Mouse (Mus musculus): ENCODE measurements around the gene Cd96. TPM values are rescaled to one million over a fixed set of nuclear protein-coding genes. Genes with fewer than 3 reads are reported as not detected.
A peak's percentile ranks its signal among the peaks of the same experiment; 100 is the strongest.

Cd96 gene
- polyA plus RNA-seq, 1 experiment from 2014 or later, result not detected

DNA sequence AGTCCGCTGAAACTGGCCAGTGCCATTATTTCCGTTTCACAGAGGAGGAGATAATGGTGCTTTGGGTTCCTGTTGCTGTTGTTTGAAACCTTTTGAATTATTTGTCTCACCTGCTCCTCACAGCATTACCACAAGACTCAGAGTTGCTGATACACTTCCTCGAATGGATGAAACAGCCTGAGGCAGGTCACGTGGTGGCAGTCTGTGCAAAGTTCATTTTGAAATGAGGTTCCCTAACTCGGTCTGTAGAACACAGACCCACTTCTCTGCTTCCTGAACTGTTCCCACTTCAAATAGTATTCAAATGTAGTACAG is 109.2 kb downstream of the Cd96 start:
- TF ChIP-seq EP300 (IDR thresholded peaks at IDR 0.05), result no peak
- TF ChIP-seq CTCF (IDR thresholded peaks at IDR 0.05), result no peak
- no peaks in the 10 kb centered on the region for H3K9me3 ChIP-seq (ENCODE audit: low read length)
- peak; percentile 43 for DNase-seq (ENCODE audit: low spot score)
- peak overlapping the region; percentile 41; the same call in 1 of the 2 replicates for H3K9ac ChIP-seq (replicated peaks; ENCODE audit: low read depth)
- H3K27ac ChIP-seq (ENCODE audit: low read length), result no peak overlapping the region
- no peak for ATAC-seq
- no peaks in the 10 kb centered on the region; the same call in 1 of the 2 replicates for H3K4me1 ChIP-seq (ENCODE audit: insufficient read depth, low read depth, low read length)
- H3K4me2 ChIP-seq (replicated peaks; ENCODE audit: low read depth, low read length), result peak overlapping the region; percentile 76
- peak overlapping the region; percentile 47 for H3K4me3 ChIP-seq (ENCODE audit: low read depth, low read length)
- H3K27me3 ChIP-seq (replicated peaks; ENCODE audit: insufficient read depth, low read length), result no peaks in the 10 kb centered on the region
- H3K36me3 ChIP-seq (ENCODE audit: insufficient read depth, low read length), result no peaks in the 10 kb centered on the region
- WGBS, result 12% methylated on average over 5 of the region's 5 CpGs

DNA sequence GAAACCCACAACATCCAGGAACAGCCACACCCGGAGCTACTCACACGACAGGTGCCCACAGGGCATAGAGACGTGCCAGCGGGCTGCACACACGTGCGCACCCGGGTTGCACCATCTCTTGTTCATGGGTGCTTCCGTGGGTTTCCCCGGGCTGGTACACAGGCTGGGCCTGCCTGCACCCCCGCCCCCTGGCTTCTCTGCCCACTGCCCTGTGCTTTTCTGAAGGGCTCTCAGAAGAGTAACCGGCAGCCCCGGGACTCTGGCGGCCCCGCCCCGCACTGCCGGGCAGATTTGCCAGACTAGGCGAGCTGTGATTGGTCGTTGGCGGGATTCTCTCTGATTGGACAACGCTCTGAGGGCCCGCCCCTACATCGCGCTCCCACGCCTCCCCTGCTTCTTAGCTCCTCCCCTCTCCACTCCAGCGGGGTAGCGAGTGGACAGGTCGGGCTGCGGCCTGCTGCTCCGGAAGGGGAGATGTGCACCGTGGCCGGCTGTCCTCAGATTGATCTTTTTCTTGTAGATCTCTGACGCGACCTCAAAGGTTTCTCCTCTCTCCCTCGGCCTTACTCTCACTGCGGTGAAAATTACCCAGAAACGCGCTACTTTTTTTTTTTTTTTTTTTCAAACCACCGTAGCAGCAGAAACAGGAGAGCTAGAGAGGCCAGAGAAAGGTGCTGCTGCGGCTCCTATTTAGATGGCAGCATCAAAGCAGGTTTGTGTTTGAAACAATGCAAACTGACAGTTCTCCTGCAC is 109.7 kb downstream of the Cd96 start, which contains the start of gene Plcxd2:
Gene Plcxd2 (minus strand): TSS at position 66 of the 753 bp plus-strand sequence.
- H3K27me3 ChIP-seq (replicated peaks; ENCODE audit: insufficient read depth, low read length), result no peaks in the 10 kb centered on the region
- H3K4me3 ChIP-seq (ENCODE audit: low read depth, low read length), result peak within 1 kb of the TSS; percentile 47
- no peaks in the 10 kb centered on the region; the same call in 1 of the 2 replicates for H3K4me1 ChIP-seq (ENCODE audit: insufficient read depth, low read depth, low read length)
- ATAC-seq, result peak; percentile 99
- H3K36me3 ChIP-seq (ENCODE audit: insufficient read depth, low read length), result no peaks in the 10 kb centered on the region
- under 1% methylated on average over 38 of the region's 39 CpGs for WGBS
- H3K9ac ChIP-seq (replicated peaks; ENCODE audit: low read depth), result peak within 1 kb of the TSS; percentile 41
- peak within 1 kb of the TSS; percentile 76 for H3K4me2 ChIP-seq (replicated peaks; ENCODE audit: low read depth, low read length)
- H3K9me3 ChIP-seq (ENCODE audit: low read length), result no peaks in the 10 kb centered on the region
- peak; percentile 98 for DNase-seq (ENCODE audit: low spot score)
- no peak within 1 kb of the TSS for H3K27ac ChIP-seq (ENCODE audit: low read length)
- TF ChIP-seq EP300 (IDR thresholded peaks at IDR 0.05) (no peak), CTCF (IDR thresholded peaks at IDR 0.05) (no peak)

DNA sequence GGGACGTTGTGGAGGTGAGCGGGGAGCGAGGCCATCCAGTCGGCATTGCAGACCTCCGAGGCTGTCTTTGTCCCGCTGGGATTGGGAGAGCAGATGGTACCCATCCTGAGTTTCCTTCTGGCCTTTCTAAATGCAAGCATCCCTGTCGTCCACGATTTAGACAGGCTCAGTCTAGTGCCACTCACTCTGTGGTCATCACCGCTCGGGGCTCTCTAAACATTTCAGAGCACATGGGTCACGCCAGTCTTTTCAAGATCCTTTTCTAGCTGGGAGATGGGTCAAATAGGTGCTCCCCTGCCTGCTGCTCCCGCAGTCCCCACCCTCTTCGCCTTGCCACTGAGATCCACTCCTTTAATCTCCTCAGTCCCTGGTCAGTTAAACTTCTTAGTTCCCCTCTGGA is 110.3 kb downstream of the Cd96 start:
- TF ChIP-seq CTCF (IDR thresholded peaks at IDR 0.05) (no peak), EP300 (IDR thresholded peaks at IDR 0.05) (no peak)
- DNase-seq (ENCODE audit: low spot score) (peak; percentile 6), ATAC-seq (no peak; the same call in none of the 2 replicates)
- under 1% methylated on average over 13 of the region's 13 CpGs for WGBS
- Histone ChIP-seq H3K27me3 (replicated peaks; ENCODE audit: insufficient read depth, low read length) (no peaks in the 10 kb centered on the region), H3K4me1 (ENCODE audit: insufficient read depth, low read depth, low read length) (no peaks in the 10 kb centered on the region; the same call in 1 of the 2 replicates), H3K27ac (ENCODE audit: low read length) (no peak overlapping the region), H3K9me3 (ENCODE audit: low read length) (no peaks in the 10 kb centered on the region), H3K9ac (replicated peaks; ENCODE audit: low read depth) (peak overlapping the region; percentile 41; the same call in 1 of the 2 replicates), H3K4me3 (ENCODE audit: low read depth, low read length) (peak overlapping the region; percentile 47), H3K36me3 (ENCODE audit: insufficient read depth, low read length) (no peaks in the 10 kb centered on the region), H3K4me2 (replicated peaks; ENCODE audit: low read depth, low read length) (peak overlapping the region; percentile 76)

DNA sequence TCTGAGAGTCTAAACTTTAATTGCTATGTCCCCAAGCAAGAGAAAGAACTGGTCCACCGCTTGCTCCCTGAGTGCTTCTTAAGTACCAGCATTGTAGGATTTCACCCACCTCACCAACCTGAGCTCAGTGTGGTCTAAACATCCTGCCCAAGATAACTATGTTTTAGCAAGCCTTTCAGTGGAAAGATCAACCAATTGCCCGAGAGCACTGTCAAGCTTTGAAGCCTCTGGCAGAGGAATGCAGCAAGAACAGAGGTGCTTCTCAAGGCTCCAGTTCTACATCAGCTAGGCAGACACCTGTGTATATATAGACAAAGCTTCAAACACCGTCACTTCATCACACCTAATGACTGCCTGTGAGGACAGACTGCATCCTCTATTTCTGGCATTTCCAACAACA is 111.3 kb downstream of the Cd96 start:
- ATAC-seq (no peak), DNase-seq (ENCODE audit: low spot score) (no peak)
- no peaks in the 10 kb centered on the region for H3K9me3 ChIP-seq (ENCODE audit: low read length)
- H3K4me2 ChIP-seq (replicated peaks; ENCODE audit: low read depth, low read length), result no peak overlapping the region
- 48% methylated on average over 3 of the region's 3 CpGs for WGBS
- TF ChIP-seq CTCF (IDR thresholded peaks at IDR 0.05) (no peak), EP300 (IDR thresholded peaks at IDR 0.05) (no peak)
- no peak overlapping the region for H3K9ac ChIP-seq (replicated peaks; ENCODE audit: low read depth)
- no peaks in the 10 kb centered on the region for H3K36me3 ChIP-seq (ENCODE audit: insufficient read depth, low read length)
- no peak overlapping the region for H3K27ac ChIP-seq (ENCODE audit: low read length)
- no peaks in the 10 kb centered on the region for H3K27me3 ChIP-seq (replicated peaks; ENCODE audit: insufficient read depth, low read length)
- no peak overlapping the region for H3K4me3 ChIP-seq (ENCODE audit: low read depth, low read length)
- H3K4me1 ChIP-seq (ENCODE audit: insufficient read depth, low read depth, low read length), result no peaks in the 10 kb centered on the region; the same call in 1 of the 2 replicates

DNA sequence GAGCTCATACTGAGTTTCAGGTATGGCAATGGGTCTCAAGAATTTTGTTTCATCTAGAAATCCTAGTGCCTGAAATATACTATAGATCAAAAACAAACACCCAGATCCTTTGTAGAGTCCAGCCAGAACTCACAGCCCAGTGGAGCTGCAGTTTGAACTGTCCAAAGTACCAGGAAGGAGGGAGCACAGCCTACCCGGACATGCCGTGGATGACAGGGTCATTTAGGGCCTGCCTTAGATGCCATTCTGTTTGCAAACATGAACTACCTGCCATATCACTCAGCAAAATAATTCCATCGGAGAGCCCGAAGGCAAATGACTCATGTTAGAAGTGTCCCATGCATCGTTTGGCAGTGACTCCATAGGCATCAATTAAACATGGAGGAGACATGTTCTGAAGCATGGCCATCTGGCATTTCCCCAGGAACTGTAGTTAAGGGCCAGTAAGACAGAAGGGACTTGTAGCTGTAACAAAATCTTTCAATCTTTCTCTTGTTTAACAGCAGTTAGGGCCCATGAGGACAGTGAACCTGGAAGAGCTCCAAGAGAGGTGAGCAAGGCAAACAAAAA is 111.9 kb downstream of the Cd96 start:
- TF ChIP-seq CTCF (IDR thresholded peaks at IDR 0.05) (no peak), EP300 (IDR thresholded peaks at IDR 0.05) (no peak)
- Histone ChIP-seq H3K9ac (replicated peaks; ENCODE audit: low read depth) (no peak overlapping the region), H3K4me2 (replicated peaks; ENCODE audit: low read depth, low read length) (no peak overlapping the region), H3K4me3 (ENCODE audit: low read depth, low read length) (no peak overlapping the region), H3K4me1 (ENCODE audit: insufficient read depth, low read depth, low read length) (no peaks in the 10 kb centered on the region; the same call in 1 of the 2 replicates), H3K9me3 (ENCODE audit: low read length) (no peaks in the 10 kb centered on the region), H3K27me3 (replicated peaks; ENCODE audit: insufficient read depth, low read length) (no peaks in the 10 kb centered on the region), H3K36me3 (ENCODE audit: insufficient read depth, low read length) (no peaks in the 10 kb centered on the region), H3K27ac (ENCODE audit: low read length) (no peak overlapping the region)
- ATAC-seq, result no peak
- DNase-seq (ENCODE audit: low spot score), result no peak
- 66% methylated on average over 5 of the region's 5 CpGs for WGBS

DNA sequence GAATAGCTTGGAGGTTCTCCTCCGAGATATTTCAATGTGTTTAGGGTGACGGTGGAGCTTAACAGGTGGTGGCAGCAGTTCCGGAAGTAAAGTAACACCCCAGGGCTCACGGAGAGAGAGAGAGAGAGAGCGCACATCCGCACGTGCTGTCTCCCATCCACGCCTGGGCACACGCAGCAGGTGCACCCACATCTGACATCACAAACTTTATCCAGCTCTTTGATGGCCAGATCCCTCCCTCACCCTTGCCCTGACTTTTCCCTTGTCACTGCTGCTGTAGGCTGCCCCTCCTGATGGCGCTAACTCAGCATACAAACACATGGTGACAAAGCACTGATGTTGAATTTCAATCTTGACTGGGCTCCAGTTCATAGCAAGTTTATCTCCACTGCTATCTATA is 113.8 kb downstream of the Cd96 start:
- no peak overlapping the region for H3K4me2 ChIP-seq (replicated peaks; ENCODE audit: low read depth, low read length)
- TF ChIP-seq CTCF (IDR thresholded peaks at IDR 0.05) (no peak), EP300 (IDR thresholded peaks at IDR 0.05) (no peak)
- no peaks in the 10 kb centered on the region for H3K36me3 ChIP-seq (ENCODE audit: insufficient read depth, low read length)
- no peaks in the 10 kb centered on the region for H3K9me3 ChIP-seq (ENCODE audit: low read length)
- no peak for DNase-seq (ENCODE audit: low spot score)
- no peak overlapping the region for H3K9ac ChIP-seq (replicated peaks; ENCODE audit: low read depth)
- H3K4me3 ChIP-seq (ENCODE audit: low read depth, low read length), result no peak overlapping the region
- H3K4me1 ChIP-seq (ENCODE audit: insufficient read depth, low read depth, low read length), result no peaks in the 10 kb centered on the region; the same call in 1 of the 2 replicates
- no peak overlapping the region for H3K27ac ChIP-seq (ENCODE audit: low read length)
- no peak for ATAC-seq
- no peaks in the 10 kb centered on the region for H3K27me3 ChIP-seq (replicated peaks; ENCODE audit: insufficient read depth, low read length)
- WGBS, result 78% methylated on average over 10 of the region's 10 CpGs

Data from lung, postnatal 0 days (tissue).